Mouse (Mus musculus): ENCODE results near the gene Wdr17. TPM values are rescaled to one million over a fixed set of nuclear protein-coding genes. Genes with fewer than 3 reads are reported as not detected.

Gene Wdr17
- polyA plus RNA-seq (2016; fragmentation: Nextera tagmentation; extraction: Ambion mirVana) = 5.7 and 8.0 TPM in 2 replicates

GRCm38 (mm10) chr8:54886987-54887785 is at the start of gene Wdr17:
Gene Wdr17 (minus strand): TSS chr8:54887184.
- Histone ChIP-seq H3K4me3 (no peak within 1 kb of the TSS), H3K9ac (no peak within 1 kb of the TSS), H3K27me3 (no peaks in the 10 kb centered on the region), H3K36me3 (no peaks in the 10 kb centered on the region), H3K9me3 (replicated peaks) (no peaks in the 10 kb centered on the region), H3K4me2 (replicated peaks) (no peak within 1 kb of the TSS), H3K27ac (no peak within 1 kb of the TSS), H3K4me1 (no peaks in the 10 kb centered on the region)
- ATAC-seq (ENCODE audit: low FRiP score) = no peak
- WGBS = 87% methylated on average over 9 of the region's 9 CpGs

DNA sequence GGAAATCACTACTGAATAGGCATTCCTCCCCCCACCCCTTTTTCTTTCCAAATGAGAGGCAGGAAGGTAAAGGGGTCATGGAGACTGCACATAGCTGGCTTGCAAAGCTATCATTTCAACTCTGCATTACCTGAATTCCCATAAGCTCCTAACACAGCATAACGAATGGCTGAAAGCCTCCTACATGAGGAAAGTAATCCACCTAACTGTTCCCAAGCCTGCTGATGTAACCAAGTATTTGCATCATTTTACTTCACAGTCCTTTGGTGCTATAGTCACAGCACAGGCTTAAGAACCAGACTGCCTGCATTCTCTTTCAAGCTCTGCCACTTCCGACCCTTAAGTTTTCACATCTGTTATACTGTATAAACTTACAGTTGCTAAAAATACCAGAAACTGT is 45.3 kb upstream of the Wdr17 start:
- WGBS = 65% methylated on average over 2 of the region's 2 CpGs
- H3K4me2 ChIP-seq (replicated peaks) = no peak overlapping the region

DNA sequence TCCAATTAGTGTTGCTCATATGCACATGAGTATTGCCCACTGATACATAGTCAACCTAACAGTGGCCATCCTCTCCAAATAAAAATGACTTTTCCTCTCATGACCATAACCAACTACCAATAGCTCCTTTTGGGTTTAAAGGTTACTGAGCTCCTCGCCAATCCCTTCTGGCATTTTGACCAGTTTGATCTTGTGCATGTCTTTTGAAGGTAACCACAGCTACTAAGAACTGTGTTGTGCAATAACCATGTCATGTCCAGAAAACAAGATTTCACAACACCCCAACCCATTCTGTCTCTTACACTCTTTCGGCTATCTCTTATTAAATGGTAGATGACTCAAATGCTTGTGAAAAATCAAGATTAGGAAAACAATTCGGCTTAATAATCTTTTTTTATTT is 38.0 kb upstream of the Wdr17 start:
- H3K9ac ChIP-seq = no peak overlapping the region
- 89% methylated on average over 3 of the region's 3 CpGs for WGBS
- H3K27ac ChIP-seq = no peak overlapping the region
- ATAC-seq (ENCODE audit: low FRiP score) = no peak
- H3K27me3 ChIP-seq = no peaks in the 10 kb centered on the region
- H3K4me1 ChIP-seq = peaks cover 4% of the 10 kb centered on the region; the same call in 1 of the 2 replicates
- no peaks in the 10 kb centered on the region for H3K36me3 ChIP-seq
- no peak overlapping the region for H3K4me2 ChIP-seq (replicated peaks)
- no peaks in the 10 kb centered on the region for H3K9me3 ChIP-seq (replicated peaks)
- H3K4me3 ChIP-seq = no peak overlapping the region

More for the DNA sequence above, 45.3 kb upstream of the Wdr17 start:
- H3K9me3 ChIP-seq (replicated peaks) = no peaks in the 10 kb centered on the region
- no peak overlapping the region for H3K4me3 ChIP-seq
- no peak overlapping the region for H3K9ac ChIP-seq
- H3K27me3 ChIP-seq = no peaks in the 10 kb centered on the region
- H3K27ac ChIP-seq = no peak overlapping the region
- H3K4me1 ChIP-seq = no peaks in the 10 kb centered on the region
- H3K36me3 ChIP-seq = no peaks in the 10 kb centered on the region
- ATAC-seq (ENCODE audit: low FRiP score) = no peak

- no peaks in the 10 kb centered on the region for H3K36me3 ChIP-seq
- H3K27ac ChIP-seq = no peak overlapping the region
- H3K4me2 ChIP-seq (replicated peaks) = no peak overlapping the region
- no peaks in the 10 kb centered on the region for H3K9me3 ChIP-seq (replicated peaks)
- H3K27me3 ChIP-seq = no peaks in the 10 kb centered on the region
- no peak overlapping the region for H3K9ac ChIP-seq
- WGBS = 30% methylated on average over 2 of the region's 2 CpGs
- peak; percentile 51 for ATAC-seq (ENCODE audit: low FRiP score)
- peaks cover 4% of the 10 kb centered on the region; the same call in 1 of the 2 replicates for H3K4me1 ChIP-seq
- H3K4me3 ChIP-seq = no peak overlapping the region
These were observed 35.3 kb upstream of the Wdr17 start for GRCm38 (mm10) chr8:54922160-54922855.

DNA sequence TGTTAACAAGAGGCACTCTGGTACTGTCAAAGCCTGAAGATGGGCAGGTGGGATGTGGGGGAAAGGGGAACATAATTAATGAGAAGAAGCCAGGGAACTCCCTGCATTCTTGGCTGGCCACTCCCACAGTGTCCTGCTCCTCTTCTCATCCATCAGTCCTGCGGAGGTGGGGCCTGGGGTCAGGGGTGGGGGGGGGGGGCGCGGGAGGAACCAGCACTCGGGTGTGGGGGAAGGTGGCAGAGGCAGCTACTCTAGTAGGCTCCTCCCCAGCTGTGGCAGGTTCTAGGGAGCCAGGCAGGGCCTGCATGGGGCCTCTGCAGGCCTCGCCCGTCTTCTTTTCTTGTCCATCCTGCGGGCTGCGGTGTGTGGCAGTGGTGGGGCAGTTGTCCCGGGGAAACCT is 30.7 kb upstream of the Wdr17 start:
- 58% methylated on average over 9 of the region's 9 CpGs for WGBS
- H3K4me3 ChIP-seq = no peak overlapping the region

GRCm38 (mm10) chr8:54912891-54913290 is 25.9 kb upstream of the Wdr17 start:
- Histone ChIP-seq H3K9me3 (replicated peaks) (no peaks in the 10 kb centered on the region), H3K4me3 (no peak overlapping the region), H3K36me3 (no peaks in the 10 kb centered on the region), H3K4me2 (replicated peaks) (no peak overlapping the region), H3K4me1 (no peaks in the 10 kb centered on the region), H3K27me3 (no peaks in the 10 kb centered on the region), H3K9ac (no peak overlapping the region), H3K27ac (no peak overlapping the region)
- ATAC-seq (ENCODE audit: low FRiP score) = no peak
- 93% methylated on average over 2 of the region's 2 CpGs for WGBS

More for the DNA sequence above, 30.7 kb upstream of the Wdr17 start:
- no peaks in the 10 kb centered on the region for H3K27me3 ChIP-seq
- no peak overlapping the region for H3K27ac ChIP-seq
- no peak overlapping the region for H3K4me2 ChIP-seq (replicated peaks)
- peak; percentile 35; the same call in 1 of the 2 replicates for ATAC-seq (ENCODE audit: low FRiP score)
- H3K9ac ChIP-seq = no peak overlapping the region
- no peaks in the 10 kb centered on the region for H3K9me3 ChIP-seq (replicated peaks)
- no peaks in the 10 kb centered on the region for H3K36me3 ChIP-seq
- peaks cover 3% of the 10 kb centered on the region; the same call in 1 of the 2 replicates for H3K4me1 ChIP-seq

- H3K9me3 ChIP-seq (replicated peaks) = no peaks in the 10 kb centered on the region
- WGBS = 94% methylated on average over 2 of the region's 2 CpGs
- no peak for ATAC-seq (ENCODE audit: low FRiP score)
- no peaks in the 10 kb centered on the region for H3K36me3 ChIP-seq
- H3K4me3 ChIP-seq = no peak overlapping the region
- H3K27me3 ChIP-seq = no peaks in the 10 kb centered on the region
- H3K9ac ChIP-seq = no peak overlapping the region
- H3K4me1 ChIP-seq = no peaks in the 10 kb centered on the region
- no peak overlapping the region for H3K4me2 ChIP-seq (replicated peaks)
- H3K27ac ChIP-seq = no peak overlapping the region
These were observed 12.5 kb upstream of the Wdr17 start for GRCm38 (mm10) chr8:54899444-54899843.

DNA sequence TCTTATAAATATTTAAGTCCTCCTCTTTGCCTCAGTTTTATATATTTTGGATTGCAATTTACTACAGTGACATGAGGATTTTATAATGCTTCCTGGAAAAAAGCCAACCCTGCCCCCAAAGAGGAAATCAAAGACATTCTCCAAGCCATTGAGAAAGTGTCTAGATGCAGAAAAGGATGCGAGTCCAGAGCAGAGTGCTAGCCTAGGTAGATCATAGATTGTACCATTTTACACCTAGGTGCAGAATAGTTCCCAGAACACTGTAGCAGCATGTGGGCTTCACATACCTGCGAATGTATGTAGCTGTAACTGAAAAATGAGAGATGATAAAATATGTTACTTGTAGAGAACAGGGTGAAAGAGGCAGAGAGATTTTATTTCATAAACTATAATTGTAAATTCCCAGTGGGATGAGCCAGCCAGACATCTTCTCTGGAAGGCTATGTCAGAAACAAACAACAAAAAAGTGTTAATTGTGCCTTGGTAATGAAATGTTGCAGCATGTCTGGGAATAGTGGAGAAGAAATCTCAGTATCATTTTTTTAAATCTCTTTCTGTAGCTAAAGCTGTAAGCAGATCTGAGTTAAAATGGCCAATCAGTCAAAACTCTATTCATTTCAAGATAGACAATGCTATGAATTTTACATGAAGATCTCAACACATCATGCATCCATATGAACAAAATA is 7.8 kb upstream of the Wdr17 start:
- WGBS = 87% methylated on average over 2 of the region's 2 CpGs
- Histone ChIP-seq H3K27me3 (no peaks in the 10 kb centered on the region), H3K4me2 (replicated peaks) (no peak overlapping the region), H3K4me1 (no peaks in the 10 kb centered on the region), H3K36me3 (no peaks in the 10 kb centered on the region), H3K4me3 (no peak overlapping the region), H3K27ac (no peak overlapping the region), H3K9ac (no peak overlapping the region), H3K9me3 (replicated peaks) (no peaks in the 10 kb centered on the region)
- ATAC-seq (ENCODE audit: low FRiP score) = no peak

DNA sequence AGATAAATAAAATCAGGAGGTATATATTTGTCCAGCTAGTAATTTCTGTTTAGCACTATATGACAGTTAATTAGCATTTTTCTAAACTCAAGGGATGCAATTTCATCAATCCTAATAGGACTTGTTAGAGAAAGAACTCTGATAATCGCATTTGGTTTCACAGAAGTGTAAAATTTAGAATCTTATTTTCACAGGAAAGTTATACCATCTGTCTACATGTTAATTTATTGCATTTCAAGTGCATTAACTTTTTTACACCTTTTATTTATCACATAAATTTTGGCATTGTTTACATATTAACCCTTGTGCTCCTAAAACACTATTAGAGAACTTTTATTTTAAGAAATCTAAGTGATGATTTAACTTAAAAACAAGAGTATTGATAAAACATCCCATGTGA is 7.2 kb upstream of the Wdr17 start:
- Histone ChIP-seq H3K4me3 (no peak overlapping the region), H3K9me3 (replicated peaks) (no peaks in the 10 kb centered on the region), H3K9ac (no peak overlapping the region), H3K27ac (no peak overlapping the region), H3K4me2 (replicated peaks) (no peak overlapping the region), H3K4me1 (no peaks in the 10 kb centered on the region), H3K27me3 (no peaks in the 10 kb centered on the region), H3K36me3 (no peaks in the 10 kb centered on the region)
- WGBS = 83% methylated on average over 1 of the region's 1 CpGs
- no peak for ATAC-seq (ENCODE audit: low FRiP score)

DNA sequence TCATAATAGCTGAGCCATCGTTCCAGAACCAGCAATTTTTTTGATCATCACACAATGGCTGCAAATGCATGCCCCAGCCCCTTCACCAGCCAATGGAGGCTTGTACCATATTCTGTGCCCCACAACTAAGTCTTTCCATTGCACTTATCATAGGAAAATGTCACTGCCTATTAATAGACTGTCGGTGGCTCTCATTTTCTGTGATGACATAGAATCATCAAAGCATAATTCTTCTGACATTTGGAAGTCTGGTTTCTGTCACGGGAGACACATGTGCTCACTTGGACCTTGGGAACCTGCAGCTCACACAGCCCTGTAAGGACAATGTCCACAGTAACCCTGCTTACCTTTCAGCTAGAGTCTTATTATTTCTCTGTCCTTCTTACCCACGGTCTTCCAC is 424 bp downstream of the Wdr17 start:
- Histone ChIP-seq H3K27me3 (no peaks in the 10 kb centered on the region), H3K4me1 (no peaks in the 10 kb centered on the region), H3K27ac (no peak overlapping the region), H3K4me3 (no peak overlapping the region), H3K9me3 (replicated peaks) (no peaks in the 10 kb centered on the region), H3K4me2 (replicated peaks) (no peak overlapping the region), H3K36me3 (no peaks in the 10 kb centered on the region), H3K9ac (no peak overlapping the region)
- no peak for ATAC-seq (ENCODE audit: low FRiP score)
- 89% methylated on average over 4 of the region's 4 CpGs for WGBS

GRCm38 (mm10) chr8:54876458-54876857 is 10.5 kb downstream of the Wdr17 start:
- H3K27ac ChIP-seq = no peak overlapping the region
- no peak overlapping the region for H3K4me3 ChIP-seq
- no peak for ATAC-seq (ENCODE audit: low FRiP score)
- H3K9me3 ChIP-seq (replicated peaks) = no peaks in the 10 kb centered on the region
- 90% methylated on average over 4 of the region's 4 CpGs for WGBS
- H3K36me3 ChIP-seq = no peaks in the 10 kb centered on the region
- no peaks in the 10 kb centered on the region for H3K27me3 ChIP-seq
- no peak overlapping the region for H3K4me2 ChIP-seq (replicated peaks)
- no peaks in the 10 kb centered on the region for H3K4me1 ChIP-seq
- no peak overlapping the region for H3K9ac ChIP-seq

GRCm38 (mm10) chr8:54864761-54865064 is 22.3 kb downstream of the Wdr17 start:
- Histone ChIP-seq H3K4me2 (replicated peaks) (no peak overlapping the region), H3K4me1 (no peaks in the 10 kb centered on the region), H3K9me3 (replicated peaks) (no peaks in the 10 kb centered on the region), H3K4me3 (no peak overlapping the region), H3K27me3 (no peaks in the 10 kb centered on the region), H3K27ac (no peak overlapping the region), H3K9ac (no peak overlapping the region), H3K36me3 (no peaks in the 10 kb centered on the region)
- WGBS = 48% methylated on average over 1 of the region's 1 CpGs
- ATAC-seq (ENCODE audit: low FRiP score) = no peak

Measured in hindbrain, embryonic 12.5 days (tissue).